Mouse (Mus musculus) heart, embryonic 15.5 days (tissue): ENCODE data around the gene Tacr2. TPM values are rescaled to one million over a fixed set of nuclear protein-coding genes. Genes with fewer than 3 reads are reported as not detected.

Experiments used
- ATAC-seq: fragments of 200-750 bp; cut with Nextera tagmentation; replicated peaks from 2 replicates; pipeline ENCODE4 v1.8.0; 2017; ENCODE audit warnings: low read depth, moderate TSS enrichment; ENCODE audit not compliant: insufficient number of reproducible peaks, insufficient read depth, low FRiP score
- H3K27ac ChIP-seq: fragments of 300-500 bp; sonication (generic); 2 replicates; pipeline ENCODE4 v1.5.1; 2015; ENCODE audit warnings: mild to moderate bottlenecking, inconsistent platforms
- H3K27me3 ChIP-seq: fragments of 300-500 bp; sonication (generic); 2 replicates; pipeline ENCODE4 v1.6.1; 2015; ENCODE audit warnings: inconsistent platforms
- H3K36me3 ChIP-seq: fragments of 300-500 bp; sonication (generic); 2 replicates; pipeline ENCODE4 v1.6.1; 2015; ENCODE audit warnings: mild to moderate bottlenecking, inconsistent platforms
- H3K4me1 ChIP-seq: fragments of 300-500 bp; sonication (generic); replicated peaks from 2 replicates; pipeline ENCODE4 v1.6.1; 2015; ENCODE audit warnings: inconsistent platforms
- H3K4me2 ChIP-seq: fragments of 300-500 bp; sonication (generic); 2 replicates; pipeline ENCODE4 v1.6.1; 2015; ENCODE audit warnings: inconsistent platforms, mild to moderate bottlenecking, moderate library complexity
- H3K4me3 ChIP-seq: fragments of 300-500 bp; sonication (generic); 2 replicates; pipeline ENCODE4 v1.5.1; 2015; ENCODE audit warnings: mild to moderate bottlenecking, inconsistent platforms
- H3K9ac ChIP-seq: fragments of 300-500 bp; sonication (generic); 2 replicates; pipeline ENCODE4 v1.6.1; 2015; ENCODE audit warnings: mild to moderate bottlenecking, inconsistent platforms
- H3K9me3 ChIP-seq: fragments of 300-500 bp; sonication (generic); replicated peaks from 2 replicates; pipeline ENCODE4 v1.6.1; 2016; ENCODE audit warnings: inconsistent platforms
- WGBS: fragments of 180-500 bp; shearing (Covaris S2); methylation state at CpG from one replicate; pipeline ENCODE4 v1.1.7; 2015; ENCODE audit warnings: mixed read lengths; 5-methylcytosine and 5-hydroxymethylcytosine counted together
- polyA plus RNA-seq: library from polyadenylated mRNA; unstranded; fragments of >200 nt; fragmentation: Nextera tagmentation; extraction: Ambion mirVana; gene quantifications from 2 replicates; pipeline ENCODE4 v1.2.1, GENCODE M21; 2015

Gene Tacr2
- polyA plus RNA-seq, 1 experiment from 2014 or later, result not detected

GRCm38 (mm10) chr10:62221647-62222046, 30.6 kb upstream of the Tacr2 start:
- Histone ChIP-seq H3K36me3 (no peaks in the 10 kb centered on the region), H3K9ac (no peak overlapping the region), H3K27ac (no peak overlapping the region), H3K27me3 (no peaks in the 10 kb centered on the region), H3K9me3 (no peaks in the 10 kb centered on the region), H3K4me1 (no peaks in the 10 kb centered on the region), H3K4me3 (no peak overlapping the region), H3K4me2 (no peak overlapping the region)
- WGBS, result 57% methylated on average over 2 of the region's 2 CpGs
- ATAC-seq, result no peak

DNA sequence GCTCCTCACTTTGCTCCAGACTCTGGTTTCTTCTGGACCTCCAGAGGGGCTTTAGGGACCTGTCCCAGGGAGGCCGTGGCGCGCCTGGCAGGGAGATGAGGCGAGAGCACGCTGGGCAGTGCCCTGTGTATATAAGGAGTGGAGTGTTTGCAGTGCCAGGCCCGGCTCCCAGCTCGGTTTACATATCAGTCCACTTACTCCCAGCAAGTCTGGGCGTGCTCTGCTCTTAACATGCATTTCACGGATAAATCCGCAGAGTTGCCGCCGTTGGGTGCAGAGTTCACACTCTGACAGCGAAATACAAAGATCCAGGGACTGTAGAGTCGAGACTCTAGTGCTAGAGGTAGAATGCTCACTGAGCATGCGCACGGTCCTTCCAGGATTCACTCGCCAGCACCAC, 29.5 kb upstream of the Tacr2 start:
- H3K27ac ChIP-seq, result no peak overlapping the region

GRCm38 (mm10) chr10:62224231-62224630, 28.0 kb upstream of the Tacr2 start:
- no peak overlapping the region for H3K4me2 ChIP-seq
- 60% methylated on average over 6 of the region's 6 CpGs for WGBS
- H3K27ac ChIP-seq, result no peak overlapping the region
- no peak for ATAC-seq
- no peak overlapping the region for H3K9ac ChIP-seq
- 0 out of 2 replicates have a peak, but pooled peaks cover 5% of the 10 kb centered on the region for H3K27me3 ChIP-seq
- no peaks in the 10 kb centered on the region for H3K9me3 ChIP-seq
- H3K36me3 ChIP-seq, result no peaks in the 10 kb centered on the region
- no peaks in the 10 kb centered on the region for H3K4me1 ChIP-seq
- H3K4me3 ChIP-seq, result no peak overlapping the region

More for the DNA sequence above, 29.5 kb upstream of the Tacr2 start:
- 72% methylated on average over 17 of the region's 17 CpGs for WGBS
- Histone ChIP-seq H3K4me3 (no peak overlapping the region), H3K4me1 (no peaks in the 10 kb centered on the region), H3K36me3 (no peaks in the 10 kb centered on the region), H3K27me3 (no peaks in the 10 kb centered on the region), H3K4me2 (no peak overlapping the region), H3K9ac (no peak overlapping the region), H3K9me3 (no peaks in the 10 kb centered on the region)
- ATAC-seq, result no peak

DNA sequence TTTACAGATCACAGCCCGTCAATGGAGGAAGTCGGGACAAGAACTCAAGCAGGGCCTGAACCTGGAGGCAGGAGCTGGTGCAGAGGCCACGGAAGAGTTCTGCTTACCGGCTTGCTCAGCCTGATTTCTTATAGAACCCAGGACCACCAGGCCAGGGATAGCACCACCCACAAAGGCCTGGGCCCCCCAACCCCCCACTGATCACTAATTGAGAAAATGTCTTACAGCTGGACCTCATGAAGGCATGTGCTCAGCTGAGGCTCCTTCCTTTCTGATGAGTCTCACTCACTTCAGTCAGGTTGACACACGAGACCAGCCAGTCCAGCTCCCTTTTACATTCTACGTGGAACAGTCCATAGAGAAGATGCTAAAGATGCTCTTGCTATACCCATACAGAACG, 26.4 kb upstream of the Tacr2 start:
- ATAC-seq, result no peak
- H3K4me2 ChIP-seq, result no peak overlapping the region

GRCm38 (mm10) chr10:62228126-62228525, 24.1 kb upstream of the Tacr2 start:
- Histone ChIP-seq H3K36me3 (no peaks in the 10 kb centered on the region), H3K27me3 (peaks cover 20% of the 10 kb centered on the region; the same call in 1 of the 2 replicates), H3K4me2 (no peak overlapping the region), H3K9ac (no peak overlapping the region), H3K4me1 (peaks cover 8% of the 10 kb centered on the region), H3K4me3 (no peak overlapping the region), H3K27ac (no peak overlapping the region), H3K9me3 (no peaks in the 10 kb centered on the region)
- 71% methylated on average over 6 of the region's 6 CpGs for WGBS
- ATAC-seq, result no peak

More for the DNA sequence above, 26.4 kb upstream of the Tacr2 start:
- Histone ChIP-seq H3K27ac (no peak overlapping the region), H3K4me1 (peaks cover 8% of the 10 kb centered on the region), H3K36me3 (no peaks in the 10 kb centered on the region), H3K9ac (no peak overlapping the region), H3K4me3 (no peak overlapping the region), H3K9me3 (no peaks in the 10 kb centered on the region), H3K27me3 (peaks cover 17% of the 10 kb centered on the region; the same call in 1 of the 2 replicates)
- WGBS, result 74% methylated on average over 7 of the region's 7 CpGs

DNA sequence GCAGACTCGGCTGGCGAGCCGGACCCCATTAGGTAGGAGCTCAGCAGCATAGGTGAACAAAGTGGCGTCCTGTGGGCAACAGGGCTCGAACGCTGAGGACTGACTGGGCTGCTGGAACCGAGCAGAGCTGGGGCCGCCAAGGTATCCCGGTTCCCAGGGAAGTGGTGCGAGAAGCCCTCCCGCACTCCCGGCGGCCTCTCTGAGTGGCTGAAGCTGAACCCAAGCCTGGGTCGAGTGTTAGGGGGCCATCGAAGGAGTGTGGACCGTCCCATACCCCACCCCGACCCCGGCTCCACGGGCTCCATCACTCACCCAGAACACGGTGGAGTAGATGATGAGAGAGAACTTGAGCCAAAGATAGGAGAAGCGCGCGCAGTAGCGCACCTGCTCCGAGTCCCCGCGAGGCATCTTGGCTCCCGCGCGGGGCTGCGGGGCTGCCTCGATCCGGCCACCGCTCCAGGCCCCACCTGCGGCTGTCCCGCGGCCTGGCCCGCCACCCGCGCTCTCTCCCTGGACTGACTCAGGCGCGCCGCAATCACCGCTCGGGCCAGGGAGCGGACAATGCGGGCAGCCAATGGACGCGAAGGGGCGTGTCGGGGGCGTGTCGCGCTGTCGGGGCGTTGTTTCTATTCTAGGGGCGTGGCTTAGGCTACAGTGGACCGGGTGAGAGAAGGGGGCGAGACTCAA, 21.4 kb upstream of the Tacr2 start, which contains the start of gene Tspan15:
TSS of gene Tspan15 (minus strand) at position 544 of the 687 bp plus-strand sequence.
- H3K4me1 ChIP-seq, result peaks cover 8% of the 10 kb centered on the region
- H3K27me3 ChIP-seq, result peaks cover 20% of the 10 kb centered on the region; the same call in 1 of the 2 replicates
- ATAC-seq, result peak; percentile 96
- peak within 1 kb of the TSS; percentile 91 for H3K4me2 ChIP-seq
- peak within 1 kb of the TSS; percentile 47 for H3K9ac ChIP-seq
- under 1% methylated on average over 56 of the region's 59 CpGs for WGBS
- no peaks in the 10 kb centered on the region for H3K36me3 ChIP-seq
- no peaks in the 10 kb centered on the region for H3K9me3 ChIP-seq
- no peak within 1 kb of the TSS for H3K27ac ChIP-seq
- H3K4me3 ChIP-seq, result peak within 1 kb of the TSS; percentile 56

GRCm38 (mm10) chr10:62231395-62231732, 20.9 kb upstream of the Tacr2 start:
- peaks cover 8% of the 10 kb centered on the region for H3K4me1 ChIP-seq
- peak overlapping the region; percentile 91 for H3K4me2 ChIP-seq
- peak overlapping the region; percentile 31; the same call in 1 of the 2 replicates for H3K9ac ChIP-seq
- H3K27ac ChIP-seq, result no peak overlapping the region
- H3K36me3 ChIP-seq, result no peaks in the 10 kb centered on the region
- H3K9me3 ChIP-seq, result no peaks in the 10 kb centered on the region
- WGBS, result 2% methylated on average over 13 of the region's 13 CpGs
- peak overlapping the region; percentile 56 for H3K4me3 ChIP-seq
- peaks cover 20% of the 10 kb centered on the region; the same call in 1 of the 2 replicates for H3K27me3 ChIP-seq
- ATAC-seq, result no peak

- Histone ChIP-seq H3K36me3 (no peaks in the 10 kb centered on the region), H3K4me3 (no peak overlapping the region), H3K27ac (no peak overlapping the region), H3K4me2 (no peak overlapping the region; the same call in 1 of the 2 replicates), H3K9ac (no peak overlapping the region), H3K9me3 (no peaks in the 10 kb centered on the region), H3K4me1 (peaks cover 8% of the 10 kb centered on the region), H3K27me3 (peaks cover 20% of the 10 kb centered on the region; the same call in 1 of the 2 replicates)
- no peak for ATAC-seq
- 68% methylated on average over 3 of the region's 3 CpGs for WGBS
Measured at GRCm38 (mm10) chr10:62231811-62232210, 20.4 kb upstream of the Tacr2 start.

- Histone ChIP-seq H3K9ac (no peak overlapping the region), H3K27ac (no peak overlapping the region), H3K4me3 (no peak overlapping the region), H3K4me1 (no peaks in the 10 kb centered on the region), H3K27me3 (0 out of 2 replicates have a peak, but pooled peaks cover 3% of the 10 kb centered on the region), H3K4me2 (no peak overlapping the region), H3K36me3 (no peaks in the 10 kb centered on the region), H3K9me3 (no peaks in the 10 kb centered on the region)
- WGBS, result 81% methylated on average over 6 of the region's 6 CpGs
- no peak for ATAC-seq
Measured at GRCm38 (mm10) chr10:62236165-62236564, 16.1 kb upstream of the Tacr2 start.

- H3K27ac ChIP-seq, result no peak overlapping the region
- no peak overlapping the region for H3K4me2 ChIP-seq
- no peak overlapping the region for H3K9ac ChIP-seq
- 64% methylated on average over 10 of the region's 10 CpGs for WGBS
- no peak for ATAC-seq
- H3K27me3 ChIP-seq, result no peaks in the 10 kb centered on the region
- H3K36me3 ChIP-seq, result no peaks in the 10 kb centered on the region
- H3K9me3 ChIP-seq, result no peaks in the 10 kb centered on the region
- H3K4me3 ChIP-seq, result no peak overlapping the region
- no peaks in the 10 kb centered on the region for H3K4me1 ChIP-seq
Measured at GRCm38 (mm10) chr10:62237205-62237604, 15.0 kb upstream of the Tacr2 start.

GRCm38 (mm10) chr10:62238688-62239087, 13.6 kb upstream of the Tacr2 start:
- Histone ChIP-seq H3K27me3 (no peaks in the 10 kb centered on the region), H3K9me3 (no peaks in the 10 kb centered on the region), H3K27ac (no peak overlapping the region), H3K4me1 (no peaks in the 10 kb centered on the region), H3K4me2 (no peak overlapping the region), H3K4me3 (no peak overlapping the region), H3K36me3 (no peaks in the 10 kb centered on the region), H3K9ac (no peak overlapping the region)
- no peak for ATAC-seq
- 85% methylated on average over 3 of the region's 3 CpGs for WGBS

DNA sequence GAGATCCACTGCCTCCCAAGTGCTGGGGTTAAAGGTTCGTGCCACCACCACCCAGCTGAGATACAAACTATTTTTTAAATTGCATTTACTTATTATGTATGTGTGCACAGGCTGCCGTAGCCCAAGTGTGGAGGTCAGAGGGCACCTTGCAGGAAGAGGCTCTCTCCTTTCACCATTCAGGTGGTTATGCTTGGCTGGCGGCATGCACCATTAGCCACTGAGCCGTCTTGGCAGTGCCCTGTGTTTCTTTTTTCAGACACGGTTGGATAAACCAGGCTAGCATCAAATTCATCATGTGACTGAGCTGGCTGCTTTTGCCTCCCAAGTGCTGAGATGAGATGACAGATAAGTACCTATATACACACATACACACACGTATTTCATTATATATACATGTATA, 13.0 kb upstream of the Tacr2 start:
- H3K4me2 ChIP-seq, result no peak overlapping the region
- H3K9ac ChIP-seq, result no peak overlapping the region
- no peaks in the 10 kb centered on the region for H3K4me1 ChIP-seq
- H3K4me3 ChIP-seq, result no peak overlapping the region
- H3K27ac ChIP-seq, result no peak overlapping the region
- 59% methylated on average over 6 of the region's 6 CpGs for WGBS
- no peaks in the 10 kb centered on the region for H3K27me3 ChIP-seq
- no peak for ATAC-seq
- H3K9me3 ChIP-seq, result no peaks in the 10 kb centered on the region
- no peaks in the 10 kb centered on the region for H3K36me3 ChIP-seq
